Mouse (Mus musculus) liver, postnatal 0 days (tissue): ENCODE measurements around the gene Gm20532. TPM values are rescaled to one million over a fixed set of nuclear protein-coding genes. Genes with fewer than 3 reads are reported as not detected.

Experiments used
- ATAC-seq: fragments of 200-750 bp; cut with Nextera tagmentation; 2 replicates; pipeline ENCODE4 v1.8.0; 2017; ENCODE audit warnings: mild to moderate bottlenecking, moderate library complexity
- DNase-seq: peaks from one replicate; pipeline ENCODE4 v3.0.0-alpha.2; 2016
- H3K27ac ChIP-seq: fragments of 300-500 bp; sonication (generic); 2 replicates; pipeline ENCODE4 v1.5.1; 2014; ENCODE audit warnings: antibody characterized with exemption, moderate library complexity, mild to moderate bottlenecking, low read depth
- H3K27me3 ChIP-seq: fragments of 300-500 bp; sonication (generic); 2 replicates; pipeline ENCODE4 v1.6.1; 2014; ENCODE audit warnings: low read length, control low read depth, mixed read lengths; ENCODE audit not compliant: insufficient read depth
- H3K36me3 ChIP-seq: fragments of 300-500 bp; sonication (generic); replicated peaks from 2 replicates; pipeline ENCODE4 v1.6.1; 2014; ENCODE audit warnings: mild to moderate bottlenecking, control low read depth, low read length, moderate library complexity, mixed read lengths; ENCODE audit not compliant: insufficient read depth
- H3K4me1 ChIP-seq: fragments of 300-500 bp; sonication (generic); 2 replicates; pipeline ENCODE4 v1.6.1; 2014; ENCODE audit warnings: antibody characterized with exemption, mild to moderate bottlenecking, control low read depth; ENCODE audit not compliant: insufficient read depth
- H3K4me2 ChIP-seq: fragments of 300-500 bp; sonication (generic); 2 replicates; pipeline ENCODE4 v1.6.1; 2014; ENCODE audit warnings: low read depth, mild to moderate bottlenecking, low read length, moderate library complexity, mixed read lengths
- H3K4me3 ChIP-seq: fragments of 300-500 bp; sonication (generic); 2 replicates; pipeline ENCODE4 v1.5.1; 2014; ENCODE audit warnings: low read depth, low read length
- H3K9ac ChIP-seq: fragments of 300-500 bp; sonication (generic); replicated peaks from 2 replicates; pipeline ENCODE4 v1.6.1; 2014; ENCODE audit warnings: mild to moderate bottlenecking, moderate library complexity
- H3K9me3 ChIP-seq: fragments of 300-500 bp; sonication (generic); 2 replicates; pipeline ENCODE4 v1.6.1; 2016; ENCODE audit warnings: mild to moderate bottlenecking, control low read depth, low read length, mixed read lengths
- CTCF ChIP-seq: sonication (generic); IDR thresholded peaks from 2 replicates; pipeline ENCODE4 v1.5.1; 2016; ENCODE audit warnings: antibody characterized with exemption, low read depth
- EP300 ChIP-seq: IDR thresholded peaks from 2 replicates; pipeline ENCODE4 v1.6.1; 2016; ENCODE audit warnings: antibody characterized with exemption, low read depth, mild to moderate bottlenecking
- WGBS: fragments of 180-500 bp; shearing (Covaris S2); extraction: QIAGEN DNeasy Blood & Tissue Kit; methylation state at CpG from one replicate; pipeline ENCODE4 v1.1.7; 2014; ENCODE audit not compliant: insufficient replicate concordance; 5-methylcytosine and 5-hydroxymethylcytosine counted together
- polyA plus RNA-seq: library from polyadenylated mRNA; unstranded; fragments of >200 nt; fragmentation: Nextera tagmentation; extraction: Ambion mirVana; gene quantifications from 2 replicates; pipeline ENCODE4 v1.2.1, GENCODE M21; 2015

Gm20532 gene
- polyA plus RNA-seq, 1 experiment from 2014 or later = not detected

DNA sequence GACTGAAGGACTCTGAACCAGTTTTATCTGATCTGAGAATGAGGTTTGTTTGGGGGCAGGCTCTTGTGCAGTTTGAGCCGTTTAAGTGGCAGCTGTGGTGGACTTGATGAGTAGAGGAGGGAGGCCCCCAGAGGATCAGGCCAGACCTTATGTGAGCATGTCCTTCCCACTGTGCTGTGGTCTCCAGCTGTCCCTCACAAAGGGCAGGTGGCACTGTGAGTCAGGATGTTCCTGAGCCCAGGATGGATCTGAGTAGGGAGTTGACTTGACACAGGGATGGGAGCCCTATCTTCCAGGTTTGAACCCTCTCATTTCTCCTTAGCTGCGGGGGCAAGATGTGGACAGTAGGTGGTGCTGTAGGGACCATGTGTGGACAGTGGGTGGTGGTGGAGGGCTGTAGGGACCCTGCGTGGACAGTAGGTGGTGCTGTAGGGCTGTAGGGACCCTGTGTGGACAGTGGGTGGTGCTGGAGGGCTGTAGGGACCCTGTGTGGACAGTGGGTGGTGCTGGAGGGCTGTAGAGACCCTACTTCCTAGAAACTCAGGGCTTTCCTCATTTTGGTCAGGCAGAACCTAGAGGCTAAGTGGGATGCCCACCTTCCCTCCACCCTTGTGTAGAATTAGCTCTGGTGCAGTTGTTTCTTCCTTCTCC, 60.3 kb downstream of the Gm20532 start:
- Histone ChIP-seq H3K9ac (no peak overlapping the region), H3K4me2 (no peak overlapping the region), H3K27ac (no peak overlapping the region), H3K4me1 (no peaks in the 10 kb centered on the region), H3K36me3 (no peaks in the 10 kb centered on the region), H3K9me3 (no peaks in the 10 kb centered on the region), H3K27me3 (no peaks in the 10 kb centered on the region), H3K4me3 (no peak overlapping the region)
- peak; percentile 100 for TF ChIP-seq CTCF
- TF ChIP-seq EP300 = no peak
- WGBS = 15% methylated on average over 3 of the region's 3 CpGs
- DNase-seq (peak; percentile 90), ATAC-seq (peak; percentile 97)

DNA sequence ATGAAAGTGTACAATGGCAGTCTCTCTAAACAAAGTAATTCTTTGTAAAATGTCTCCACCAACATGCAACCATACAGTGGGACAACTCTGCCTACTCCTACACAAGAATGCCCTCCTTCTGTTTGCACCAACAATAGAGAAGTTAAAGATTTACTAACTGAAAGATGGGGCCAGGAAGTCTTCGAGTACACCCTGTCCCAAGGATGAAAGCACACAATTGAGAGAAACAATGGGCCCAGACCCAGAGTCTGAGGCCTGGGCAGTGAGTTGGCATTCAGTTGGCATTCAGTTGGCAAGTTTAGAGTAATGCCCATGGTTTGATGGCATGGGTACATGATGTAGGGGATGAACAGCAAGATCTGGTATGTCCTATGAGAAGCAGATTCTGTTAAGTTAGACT, 68.2 kb downstream of the Gm20532 start:
- Histone ChIP-seq H3K27ac (no peak overlapping the region), H3K4me3 (no peak overlapping the region), H3K9me3 (no peaks in the 10 kb centered on the region), H3K4me1 (no peaks in the 10 kb centered on the region), H3K27me3 (no peaks in the 10 kb centered on the region), H3K9ac (no peak overlapping the region), H3K4me2 (no peak overlapping the region), H3K36me3 (no peaks in the 10 kb centered on the region)
- no peak for DNase-seq
- ATAC-seq = no peak
- 17% methylated on average over 1 of the region's 1 CpGs for WGBS
- TF ChIP-seq CTCF (no peak), EP300 (no peak)

DNA sequence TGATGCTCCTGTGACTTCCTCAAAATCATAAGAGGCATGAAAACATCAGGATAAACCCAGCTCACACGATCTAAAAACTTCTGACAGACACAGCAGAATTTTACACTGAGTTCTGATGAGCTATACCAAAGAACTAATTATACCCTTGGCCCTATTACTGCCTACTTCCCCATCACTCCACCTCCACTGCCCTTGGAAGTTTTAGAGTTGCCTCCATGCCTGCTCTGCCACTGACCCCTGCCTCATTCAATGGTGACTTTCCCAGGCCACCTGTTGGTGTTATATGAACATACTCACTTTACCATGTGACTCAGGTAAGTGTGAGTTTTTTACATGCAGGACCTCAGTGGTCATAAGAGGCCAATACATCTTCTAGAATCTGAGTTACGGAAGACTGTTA, 71.0 kb downstream of the Gm20532 start:
- WGBS = 61% methylated on average over 2 of the region's 2 CpGs
- Histone ChIP-seq H3K4me1 (no peaks in the 10 kb centered on the region), H3K4me3 (no peak overlapping the region), H3K27ac (no peak overlapping the region), H3K36me3 (no peaks in the 10 kb centered on the region), H3K9ac (no peak overlapping the region), H3K4me2 (no peak overlapping the region), H3K27me3 (0 out of 2 replicates have a peak, but pooled peaks cover 3% of the 10 kb centered on the region), H3K9me3 (no peaks in the 10 kb centered on the region)
- TF ChIP-seq CTCF = no peak
- TF ChIP-seq EP300 = no peak
- DNase-seq = no peak
- no peak for ATAC-seq

DNA sequence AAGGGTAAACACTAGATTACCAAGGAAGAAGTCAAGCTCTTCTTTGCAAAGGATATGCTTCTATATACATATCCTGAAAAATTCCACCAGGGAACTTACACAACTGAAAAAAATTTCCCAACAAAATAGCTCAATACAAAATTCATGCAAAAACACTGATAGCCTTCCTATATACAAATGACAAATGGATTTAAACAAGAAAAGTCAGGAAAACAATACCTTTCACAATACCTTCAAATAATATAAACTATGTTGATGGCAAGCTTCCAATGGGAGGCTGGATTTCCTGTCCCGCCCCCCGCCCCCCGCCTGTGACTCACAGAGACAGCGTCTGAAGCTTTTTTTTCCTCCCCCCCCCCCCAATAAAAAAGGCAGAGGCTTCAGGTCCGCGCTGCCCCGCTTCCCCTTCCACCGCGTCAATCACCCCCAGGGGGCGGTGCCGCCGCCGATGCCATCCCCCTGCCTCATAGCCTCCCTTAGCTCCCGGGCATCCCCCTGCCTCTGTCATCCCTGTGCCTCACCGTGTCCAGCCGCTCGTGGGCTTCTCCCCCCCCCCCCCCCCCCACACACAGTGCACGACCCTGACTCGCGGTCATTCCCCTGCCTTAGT, 74.8 kb downstream of the Gm20532 start:
- Histone ChIP-seq H3K36me3 (no peaks in the 10 kb centered on the region), H3K27ac (no peak overlapping the region), H3K9me3 (no peaks in the 10 kb centered on the region), H3K4me1 (no peaks in the 10 kb centered on the region), H3K9ac (no peak overlapping the region), H3K27me3 (0 out of 2 replicates have a peak, but pooled peaks cover 6% of the 10 kb centered on the region), H3K4me2 (peak overlapping the region; percentile 54), H3K4me3 (peak overlapping the region; percentile 3; the same call in 1 of the 2 replicates)
- ATAC-seq = no peak
- 1% methylated on average over 13 of the region's 20 CpGs for WGBS
- no peak for DNase-seq
- 0 out of 2 replicates have a peak, but pooled peaks have one; percentile 23 for TF ChIP-seq CTCF
- no peak for TF ChIP-seq EP300

DNA sequence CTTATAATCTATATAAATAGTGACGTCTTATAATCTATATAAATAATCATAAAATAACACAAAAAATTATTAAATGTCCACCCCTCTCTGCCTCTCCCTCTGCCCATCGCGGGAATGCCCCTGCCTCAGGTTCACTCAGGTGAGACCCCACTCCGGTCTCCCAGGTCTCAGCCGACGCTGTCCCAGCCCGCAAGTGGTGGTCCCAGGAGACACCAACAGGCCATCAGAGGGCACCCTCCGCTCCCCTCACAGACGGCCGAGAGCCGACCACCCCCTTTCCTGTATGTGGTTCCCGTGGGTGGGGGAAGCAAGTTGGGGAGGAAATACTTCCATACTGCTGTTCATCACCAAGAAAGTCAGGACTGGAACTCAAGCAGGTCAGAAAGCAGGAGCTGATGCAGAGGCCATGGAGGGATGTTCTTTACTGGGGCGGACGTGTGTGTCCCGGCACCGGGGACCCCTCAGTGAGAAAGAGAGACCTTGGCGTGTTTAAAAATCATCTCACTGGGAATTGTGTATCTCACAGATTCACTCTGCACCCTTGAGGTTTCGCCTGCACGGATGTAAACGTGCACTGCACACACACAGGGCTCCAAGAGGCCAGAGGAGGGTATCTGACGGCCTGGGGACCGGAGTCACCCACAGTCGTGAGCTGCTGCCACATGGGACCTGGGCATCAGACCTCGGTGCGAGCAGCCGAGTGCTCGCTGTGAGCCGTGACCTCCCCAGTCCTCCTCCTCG, 75.5 kb downstream of the Gm20532 start:
- DNase-seq (no peak), ATAC-seq (no peak)
- Histone ChIP-seq H3K36me3 (no peaks in the 10 kb centered on the region), H3K9me3 (no peaks in the 10 kb centered on the region), H3K4me1 (no peaks in the 10 kb centered on the region), H3K4me2 (peak overlapping the region; percentile 54), H3K9ac (no peak overlapping the region), H3K27ac (no peak overlapping the region), H3K4me3 (peak overlapping the region; percentile 3; the same call in 1 of the 2 replicates), H3K27me3 (0 out of 2 replicates have a peak, but pooled peaks cover 6% of the 10 kb centered on the region)
- WGBS = 40% methylated on average over 29 of the region's 29 CpGs
- no peak for TF ChIP-seq EP300
- no peak for TF ChIP-seq CTCF

DNA sequence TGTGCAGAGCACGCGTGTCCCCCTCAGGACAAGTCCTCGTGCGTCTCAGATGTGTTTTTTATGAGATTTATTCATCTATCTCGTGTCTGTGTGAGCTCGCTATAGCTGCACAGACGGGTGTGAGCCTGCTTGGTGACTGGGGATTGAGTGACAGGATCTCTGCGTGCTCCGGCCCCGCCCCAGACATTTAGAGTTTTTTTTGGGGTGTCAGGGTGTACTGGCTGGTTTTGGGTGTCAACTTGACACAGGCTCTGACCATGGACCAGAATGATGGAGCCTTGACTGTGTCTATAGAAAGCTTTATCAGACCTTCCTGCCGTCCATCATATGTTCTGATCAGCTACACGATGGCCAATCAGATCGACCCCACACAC, 76.1 kb downstream of the Gm20532 start:
- 0 out of 2 replicates have a peak, but pooled peaks cover 6% of the 10 kb centered on the region for H3K27me3 ChIP-seq
- no peak overlapping the region for H3K27ac ChIP-seq
- no peak overlapping the region for H3K4me2 ChIP-seq
- H3K4me1 ChIP-seq = no peaks in the 10 kb centered on the region
- ATAC-seq (no peak), DNase-seq (no peak)
- H3K9ac ChIP-seq = no peak overlapping the region
- no peaks in the 10 kb centered on the region for H3K36me3 ChIP-seq
- H3K4me3 ChIP-seq = no peak overlapping the region
- no peaks in the 10 kb centered on the region for H3K9me3 ChIP-seq
- TF ChIP-seq EP300 = no peak
- TF ChIP-seq CTCF = no peak
- 70% methylated on average over 13 of the region's 13 CpGs for WGBS
